Mouse (Mus musculus) heart, embryonic 14.5 days (tissue): ENCODE measurements around the gene Emc8. TPM values are rescaled to one million over a fixed set of nuclear protein-coding genes. Genes with fewer than 3 reads are reported as not detected.

ENCODE experiments used
- ATAC-seq: fragments of 200-750 bp; cut with Nextera tagmentation; 2 replicates; pipeline ENCODE4 v1.8.0; 2017; ENCODE audit warnings: low read depth, moderate TSS enrichment; ENCODE audit not compliant: insufficient number of reproducible peaks, insufficient read depth, low FRiP score
- H3K27ac ChIP-seq, 2 experiments: fragments of 200-500 bp in 1 of 2; fragments of 300-500 bp in 1 of 2; sonication (generic) in 1 of 2; replicated peaks in 1 of 2; 2 replicates each; pipeline ENCODE4 v1.5.1; 2012 to 2014; ENCODE audit warnings: low read depth in 2 of 2, low read length in 2 of 2, control low read depth in 1 of 2, mild to moderate bottlenecking in 1 of 2, mixed read lengths in 1 of 2; ENCODE audit not compliant: control insufficient read depth in 1 of 2, insufficient read depth in 1 of 2
- H3K27me3 ChIP-seq: fragments of 300-500 bp; sonication (generic); 2 replicates; pipeline ENCODE4 v1.6.1; 2014; ENCODE audit warnings: mild to moderate bottlenecking, low read length, control low read depth; ENCODE audit not compliant: control insufficient read depth, insufficient read depth
- H3K36me3 ChIP-seq: fragments of 300-500 bp; sonication (generic); 2 replicates; pipeline ENCODE4 v1.6.1; 2014; ENCODE audit warnings: mild to moderate bottlenecking, control low read depth, low read length, mixed read lengths; ENCODE audit not compliant: control insufficient read depth, insufficient read depth
- H3K4me1 ChIP-seq, 2 experiments: fragments of 200-500 bp in 1 of 2; fragments of 300-500 bp in 1 of 2; sonication (generic) in 1 of 2; 2 replicates each; pipeline ENCODE4 v1.6.1; 2012 to 2014; ENCODE audit warnings: low read length in 2 of 2, control low read depth in 1 of 2, mixed read lengths in 1 of 2; ENCODE audit not compliant: control insufficient read depth in 2 of 2, insufficient read depth in 2 of 2
- H3K4me2 ChIP-seq: fragments of 300-500 bp; sonication (generic); 2 replicates; pipeline ENCODE4 v1.6.1; 2014; ENCODE audit warnings: mild to moderate bottlenecking, low read length
- H3K4me3 ChIP-seq, 2 experiments: fragments of 200-500 bp in 1 of 2; fragments of 300-500 bp in 1 of 2; sonication (generic) in 1 of 2; 2 replicates each; pipeline ENCODE4 v1.5.1; 2012 to 2014; ENCODE audit warnings: low read length in 2 of 2, mild to moderate bottlenecking in 2 of 2, control low read depth in 1 of 2, low read depth in 1 of 2, moderate library complexity in 1 of 2; ENCODE audit not compliant: control insufficient read depth in 1 of 2, insufficient read depth in 1 of 2
- H3K9ac ChIP-seq: fragments of 300-500 bp; sonication (generic); 2 replicates; pipeline ENCODE4 v1.6.1; 2014; ENCODE audit warnings: mild to moderate bottlenecking, low read length
- H3K9me3 ChIP-seq: fragments of 300-500 bp; sonication (generic); 2 replicates; pipeline ENCODE4 v1.6.1; 2016; ENCODE audit warnings: low read length, control low read depth; ENCODE audit not compliant: control insufficient read depth
- WGBS: fragments of 180-500 bp; shearing (Covaris S2); extraction: QIAGEN DNeasy Blood & Tissue Kit; methylation state at CpG from one replicate; pipeline ENCODE4 v1.1.7; 2014; 5-methylcytosine and 5-hydroxymethylcytosine counted together
- polyA plus RNA-seq: library from polyadenylated mRNA; unstranded; fragments of >200 nt; fragmentation: Nextera tagmentation; extraction: Ambion mirVana; gene quantifications from 2 replicates; pipeline ENCODE4 v1.2.1, GENCODE M21; 2014

Gene Emc8
- polyA plus RNA-seq, 1 experiment from 2014 or later, result 168 TPM

- Histone ChIP-seq H3K36me3 (peaks cover 27% of the 10 kb centered on the region), H3K27ac (no peak overlapping the region), H3K9ac (no peak overlapping the region), H3K4me2 (no peak overlapping the region), H3K27me3 (no peaks in the 10 kb centered on the region), H3K4me1 (peaks cover 11 to 34% of the 10 kb centered on the region in 2 experiments), H3K4me3 (no peak overlapping the region), H3K9me3 (no peaks in the 10 kb centered on the region)
- 84% methylated on average over 6 of the region's 6 CpGs for WGBS
- ATAC-seq, result no peak
These were observed 3.8 kb downstream of the Emc8 start for GRCm38 (mm10) chr8:120664566-120664965.

- Histone ChIP-seq H3K36me3 (peaks cover 67% of the 10 kb centered on the region), H3K9ac (no peak overlapping the region), H3K4me1 (no peaks in the 10 kb centered on the region), H3K27ac (no peak overlapping the region), H3K4me3 (no peak overlapping the region), H3K27me3 (no peaks in the 10 kb centered on the region), H3K4me2 (no peak overlapping the region), H3K9me3 (no peaks in the 10 kb centered on the region)
- no peak for ATAC-seq
- WGBS, result 92% methylated on average over 8 of the region's 8 CpGs
These were observed 11.0 kb downstream of the Emc8 start for GRCm38 (mm10) chr8:120657415-120657814.

GRCm38 (mm10) chr8:120656322-120657052, 11.9 kb downstream of the Emc8 start:
- Histone ChIP-seq H3K4me1 (no peaks in the 10 kb centered on the region), H3K4me3 (no peak overlapping the region), H3K27ac (no peak overlapping the region), H3K9me3 (no peaks in the 10 kb centered on the region), H3K4me2 (no peak overlapping the region), H3K27me3 (no peaks in the 10 kb centered on the region), H3K36me3 (peaks cover 67% of the 10 kb centered on the region), H3K9ac (no peak overlapping the region)
- no peak for ATAC-seq
- WGBS, result 93% methylated on average over 7 of the region's 7 CpGs

GRCm38 (mm10) chr8:120647532-120647931, 20.8 kb downstream of the Emc8 start, which contains the start of gene 1190005I06Rik:
1190005I06Rik (minus strand) TSS chr8:120647632.
- no peak within 1 kb of the TSS for H3K9ac ChIP-seq
- no peak within 1 kb of the TSS for H3K27ac ChIP-seq
- H3K4me2 ChIP-seq, result no peak within 1 kb of the TSS
- 62% methylated on average over 7 of the region's 7 CpGs for whole genome bisulfite sequencing
- ATAC-seq, result no peak
- H3K9me3 ChIP-seq, result no peaks in the 10 kb centered on the region
- H3K36me3 ChIP-seq, result no peaks in the 10 kb centered on the region
- H3K4me3 ChIP-seq, result no peak within 1 kb of the TSS
- peaks cover 2 to 13% of the 10 kb centered on the region in 2 experiments; a peak in 3 of 4 replicates for H3K4me1 ChIP-seq
- no peaks in the 10 kb centered on the region for H3K27me3 ChIP-seq

- ATAC-seq, result peak; percentile 39; the same call in 1 of the 2 replicates
- WGBS, result 49% methylated on average over 7 of the region's 7 CpGs
- no peak overlapping the region for H3K4me2 ChIP-seq
- H3K4me1 ChIP-seq, result peaks cover 2 to 8% of the 10 kb centered on the region in 2 experiments; a peak in 3 of 4 replicates
- H3K36me3 ChIP-seq, result no peaks in the 10 kb centered on the region
- peak overlapping the region in 1 of 2 experiments; percentile 37; a peak in 1 of 4 replicates for H3K27ac ChIP-seq
- no peak overlapping the region for H3K9ac ChIP-seq
- H3K4me3 ChIP-seq, result no peak overlapping the region
- no peaks in the 10 kb centered on the region for H3K9me3 ChIP-seq
- no peaks in the 10 kb centered on the region for H3K27me3 ChIP-seq
These were observed 23.7 kb downstream of the Emc8 start for GRCm38 (mm10) chr8:120644663-120645062.

GRCm38 (mm10) chr8:120642031-120642662, 26.2 kb downstream of the Emc8 start:
- no peaks in the 10 kb centered on the region for H3K9me3 ChIP-seq
- H3K4me3 ChIP-seq, result no peak overlapping the region
- H3K27ac ChIP-seq, result no peak overlapping the region
- H3K4me2 ChIP-seq, result no peak overlapping the region
- WGBS, result 75% methylated on average over 10 of the region's 10 CpGs
- peaks cover 2 to 8% of the 10 kb centered on the region in 2 experiments; a peak in 3 of 4 replicates for H3K4me1 ChIP-seq
- no peaks in the 10 kb centered on the region for H3K27me3 ChIP-seq
- no peak overlapping the region for H3K9ac ChIP-seq
- ATAC-seq, result no peak
- no peaks in the 10 kb centered on the region for H3K36me3 ChIP-seq

- peaks cover 2 to 8% of the 10 kb centered on the region in 2 experiments; a peak in 3 of 4 replicates for H3K4me1 ChIP-seq
- 22% methylated on average over 8 of the region's 8 CpGs for WGBS
- H3K36me3 ChIP-seq, result no peaks in the 10 kb centered on the region
- H3K27ac ChIP-seq, result 0 out of 4 replicates have a peak overlapping the region, but pooled peaks of 1 of the 2 experiments have one; percentile 11
- no peak overlapping the region for H3K4me3 ChIP-seq
- no peak for ATAC-seq
- H3K9ac ChIP-seq, result no peak overlapping the region; the same call in 1 of the 2 replicates
- H3K4me2 ChIP-seq, result no peak overlapping the region
- H3K27me3 ChIP-seq, result no peaks in the 10 kb centered on the region
- no peaks in the 10 kb centered on the region for H3K9me3 ChIP-seq
These were observed 27.1 kb downstream of the Emc8 start for GRCm38 (mm10) chr8:120641245-120641644.
